Mouse (Mus musculus) testis, postnatal 14 days (tissue): ENCODE measurements at regions not wholly inside any gene's neighbourhood (a gene's known extent, or its start where the extent isn't known, plus 50 kb on each side); places are given as distances from the start of the nearest gene placed in this dataset.

ENCODE experiments used
- DNase-seq: peaks from one replicate; pipeline ENCODE4 v3.0.0; 2021; ENCODE audit warnings: low spot score

- DNase-seq = no peak
Measured at GRCm38 (mm10) chr15:63190086-63190485, 654.9 kb downstream of the Gsdmc2 start.

DNA sequence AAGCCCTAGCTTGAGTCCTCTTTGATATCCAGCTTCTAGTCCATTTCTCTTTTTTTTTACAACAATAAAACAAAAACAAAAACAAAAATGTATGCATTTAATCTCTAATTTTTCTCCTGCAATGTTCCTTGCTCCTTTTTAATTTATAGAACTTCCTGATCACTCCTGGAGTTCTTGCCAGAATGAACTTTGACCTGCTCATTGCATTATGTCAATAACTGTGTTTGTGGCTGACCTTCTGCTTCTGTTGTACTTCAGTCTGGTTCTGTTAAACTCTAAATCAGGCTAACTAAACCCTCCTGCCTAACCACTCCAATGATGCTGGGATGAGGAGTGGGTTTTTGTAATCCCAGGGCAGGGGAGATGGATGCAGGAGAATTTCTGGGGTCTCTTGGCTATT, 674.0 kb downstream of the Gsdmc2 start:
- no peak for DNase-seq

- no peak for DNase-seq
Measured at GRCm38 (mm10) chr15:63170171-63170570, 674.8 kb downstream of the Gsdmc2 start.

- no peak for DNase-seq
Measured at GRCm38 (mm10) chr15:63166411-63166810, 678.6 kb downstream of the Gsdmc2 start.

GRCm38 (mm10) chr15:63163550-63164279, 681.3 kb downstream of the Gsdmc2 start:
- peak; percentile 3 for DNase-seq

GRCm38 (mm10) chr15:63162881-63163549, 682.0 kb downstream of the Gsdmc2 start:
- no peak for DNase-seq

DNA sequence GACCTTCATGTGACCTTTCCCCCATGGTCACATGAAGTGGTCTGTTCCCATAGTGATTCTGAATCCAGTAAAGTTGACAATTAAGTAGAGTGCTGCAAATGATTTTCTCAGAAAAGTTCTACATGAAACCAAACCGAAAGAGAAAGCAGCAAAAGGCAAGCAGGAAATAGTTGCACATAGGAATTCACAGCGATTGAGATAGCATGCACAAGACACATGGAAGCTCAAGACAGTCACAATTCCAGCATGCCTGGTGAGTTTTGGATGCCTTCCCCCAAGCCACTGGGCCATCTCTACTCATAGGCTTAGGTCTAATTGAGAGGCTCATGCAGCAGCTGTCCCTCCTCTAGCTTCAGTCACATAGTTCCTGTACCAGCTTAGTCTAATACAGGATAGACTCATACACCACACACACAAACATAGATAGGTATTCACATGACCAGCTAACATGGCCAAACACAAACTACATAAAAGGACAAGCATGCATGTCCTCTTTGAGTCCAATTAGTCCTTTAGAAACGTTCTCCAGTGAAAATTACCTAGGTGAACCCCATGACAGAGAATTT, 721.8 kb downstream of the Gsdmc2 start:
- no peak for DNase-seq

DNA sequence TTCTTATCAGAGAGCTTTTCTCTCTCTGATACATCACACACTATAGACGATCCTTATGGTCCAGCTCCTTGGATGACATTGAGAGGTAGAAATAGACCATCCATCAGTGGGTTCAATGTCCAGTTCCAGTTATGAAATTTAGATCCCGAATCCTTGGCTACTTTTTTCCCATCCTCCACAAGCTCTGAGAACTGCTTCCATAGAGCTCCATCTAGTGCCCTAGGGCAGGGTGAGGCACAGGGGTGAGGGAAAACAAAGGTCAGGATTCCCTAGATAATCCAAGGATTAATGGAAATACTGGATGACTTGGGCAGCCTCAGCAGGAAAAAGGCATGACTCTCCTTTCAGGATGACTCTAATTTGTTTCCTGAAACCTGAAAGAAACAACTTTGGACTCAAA, 732.1 kb downstream of the Gsdmc2 start:
- no peak for DNase-seq

GRCm38 (mm10) chr15:63100093-63100492, 744.9 kb downstream of the Gsdmc2 start:
- DNase-seq = no peak

DNA sequence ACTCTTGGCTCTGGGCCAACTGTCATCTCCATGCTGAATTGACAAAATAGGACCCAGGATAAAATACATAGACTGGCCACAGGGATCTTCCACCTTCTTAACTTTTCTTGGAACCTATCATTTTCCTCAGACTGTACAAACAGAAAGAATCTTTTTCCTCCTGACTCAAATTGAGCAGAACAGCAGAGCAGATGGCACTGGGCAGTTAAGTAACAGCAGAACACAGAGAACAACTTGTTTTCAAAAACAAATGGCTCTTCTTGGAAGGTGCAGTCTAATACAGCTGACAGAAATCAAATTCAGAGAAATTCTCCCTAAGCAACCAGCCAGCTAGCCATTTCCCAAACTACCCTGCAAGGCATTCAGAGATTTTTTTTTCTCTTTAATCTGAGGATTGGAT, 763.0 kb downstream of the Gsdmc2 start:
- DNase-seq = no peak

DNA sequence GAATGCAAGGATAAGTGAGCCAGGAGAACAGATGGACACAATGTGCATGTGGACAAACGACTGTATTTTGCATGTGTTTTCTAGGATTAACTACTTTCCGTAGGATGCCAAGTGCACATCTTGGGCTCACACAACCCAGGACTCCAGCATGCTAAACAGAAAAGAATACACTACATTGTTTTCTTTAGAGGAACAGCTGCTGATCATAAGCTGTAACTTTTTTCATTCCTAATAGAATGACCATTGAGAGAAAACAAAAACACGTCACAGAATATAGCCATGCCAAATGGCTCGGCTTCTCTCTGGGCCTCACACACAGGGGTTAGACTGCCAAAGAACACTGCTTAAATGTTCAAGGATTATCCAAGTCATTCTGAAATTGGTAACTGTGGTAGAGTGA, 765.2 kb downstream of the Gsdmc2 start:
- peak; percentile 8 for DNase-seq

- no peak for DNase-seq
Measured at GRCm38 (mm10) chr15:63071921-63072320, 773.1 kb downstream of the Gsdmc2 start.

DNA sequence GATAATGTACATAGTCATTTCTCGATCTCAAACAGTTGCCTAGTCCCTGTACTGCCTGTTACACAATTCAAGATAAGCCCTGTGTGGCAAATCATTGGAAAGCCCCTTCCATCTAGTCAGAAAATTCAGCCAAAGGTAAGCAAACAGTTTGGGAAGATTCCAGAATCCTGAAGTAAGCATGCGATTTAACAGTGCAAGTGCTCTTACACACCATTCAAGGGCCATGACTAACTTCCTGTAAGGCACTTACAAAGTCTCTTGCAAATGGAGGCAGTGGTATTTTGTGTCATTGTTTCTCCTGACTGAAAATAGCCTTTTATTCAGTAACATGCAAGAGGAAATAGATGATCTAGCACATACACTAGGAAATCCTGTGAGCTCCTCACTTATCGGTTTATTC, 777.9 kb downstream of the Gsdmc2 start:
- no peak for DNase-seq

GRCm38 (mm10) chr15:63066020-63066439, 778.9 kb downstream of the Gsdmc2 start:
- DNase-seq = no peak

DNA sequence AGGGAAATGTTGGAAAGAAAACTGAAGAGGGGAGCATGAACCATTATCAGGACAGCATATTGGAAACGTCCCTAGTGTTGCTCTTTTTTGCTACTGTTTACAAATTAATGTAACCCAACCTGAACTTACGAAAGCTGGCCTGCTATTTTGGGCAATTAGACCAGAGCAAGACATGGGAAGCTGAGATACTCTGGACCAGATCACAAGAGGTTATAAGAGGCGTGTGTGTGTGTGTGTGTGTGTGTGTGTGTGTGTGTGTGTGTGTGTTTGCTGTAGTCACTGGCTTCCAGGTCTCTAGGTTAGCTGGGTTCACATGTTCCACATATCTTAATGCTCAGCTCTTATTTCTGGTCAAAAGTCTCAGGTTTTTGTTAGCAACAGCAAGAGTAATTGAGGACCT, 783.1 kb downstream of the Gsdmc2 start:
- no peak for DNase-seq

GRCm38 (mm10) chr15:63060826-63061225, 784.2 kb downstream of the Gsdmc2 start:
- no peak for DNase-seq

DNA sequence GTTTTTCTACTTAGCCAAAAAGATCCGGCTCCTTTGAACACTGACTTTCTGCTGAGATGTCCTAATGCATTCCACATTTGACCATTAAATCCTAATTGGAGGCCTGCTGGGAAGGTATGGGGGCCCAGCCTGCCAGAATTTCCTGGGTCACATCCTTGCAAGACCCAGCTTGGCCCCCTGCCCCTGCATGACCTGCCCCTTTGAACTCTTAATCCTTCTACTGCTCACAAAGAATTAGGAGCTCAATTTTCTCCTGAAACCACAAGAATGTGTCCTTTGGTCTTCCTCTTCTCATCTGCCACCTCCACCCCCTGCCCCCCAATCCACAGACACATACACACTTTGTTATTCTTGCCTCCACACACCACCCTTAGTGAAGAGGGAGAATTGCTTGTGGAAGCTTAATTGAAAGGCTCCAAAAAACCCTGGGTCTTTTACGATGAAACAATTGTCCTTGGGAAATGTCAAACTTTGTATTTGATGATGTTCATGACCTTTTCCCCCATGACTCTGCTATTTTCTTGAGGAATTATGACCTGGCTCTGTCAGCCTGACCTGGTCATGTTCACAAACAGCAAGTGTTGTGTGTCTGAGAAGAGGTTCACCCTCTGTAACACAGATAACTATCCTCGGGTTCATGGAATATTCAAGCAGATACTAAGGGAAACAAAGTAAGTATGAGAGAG, 792.3 kb downstream of the Gsdmc2 start:
- no peak for DNase-seq

DNA sequence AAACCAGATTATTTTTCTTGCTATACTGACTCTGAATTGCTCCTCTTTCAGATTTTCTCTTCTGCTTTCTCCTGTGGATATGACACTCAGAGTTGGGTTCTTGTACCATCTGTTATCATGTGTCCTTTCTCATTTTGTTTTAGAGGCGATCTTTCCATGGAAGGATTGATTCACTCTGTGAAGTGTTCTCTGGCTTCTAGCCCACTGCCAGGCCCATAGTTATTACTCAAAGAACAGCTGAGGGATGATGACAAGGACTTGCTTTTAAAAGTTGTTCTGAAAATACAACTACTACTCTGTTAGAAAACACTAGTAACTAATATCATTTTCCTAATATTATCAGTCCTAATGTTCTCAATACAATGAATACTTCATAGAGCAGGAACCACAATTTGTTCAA, 794.9 kb downstream of the Gsdmc2 start:
- no peak for DNase-seq

GRCm38 (mm10) chr15:63042367-63042766, 802.6 kb downstream of the Gsdmc2 start:
- no peak for DNase-seq

DNA sequence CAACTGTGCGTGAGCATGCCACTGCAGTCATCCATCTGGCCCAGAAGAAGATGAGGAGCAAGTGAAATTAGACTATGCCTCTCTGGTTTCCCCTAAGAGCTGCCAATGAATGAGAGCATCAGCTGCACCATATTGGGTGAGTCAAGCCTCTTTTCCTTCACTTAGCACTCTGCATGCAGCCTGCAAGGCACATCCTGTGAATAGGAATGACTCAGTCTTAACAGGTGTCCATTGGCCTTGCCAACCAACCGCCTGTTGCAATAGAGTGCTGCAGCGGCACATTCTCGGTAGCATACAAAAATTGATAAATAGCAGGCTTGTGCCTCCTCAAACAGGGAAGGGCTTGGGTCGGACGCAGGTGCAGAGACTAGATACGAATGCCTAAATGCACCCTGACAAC, 808.7 kb downstream of the Gsdmc2 start:
- no peak for DNase-seq

DNA sequence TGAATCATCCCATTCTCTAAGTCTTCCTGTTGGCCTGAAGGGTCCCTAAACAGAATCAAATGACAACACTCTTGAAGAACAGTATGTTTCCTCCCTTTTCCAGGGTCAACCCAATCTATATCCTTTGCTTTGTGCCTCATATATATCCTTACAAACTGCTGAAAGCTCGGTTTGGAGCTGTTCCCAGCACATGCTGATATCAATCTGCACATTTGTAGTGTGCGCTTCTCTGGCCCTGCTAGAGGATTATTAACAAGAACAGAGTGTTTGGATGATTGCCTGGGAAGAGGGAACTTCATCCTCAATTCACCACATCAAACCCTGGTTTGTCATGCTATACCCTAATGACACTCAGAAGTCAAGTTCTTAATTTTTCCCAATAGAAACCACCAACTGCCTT, 824.2 kb downstream of the Gsdmc2 start:
- no peak for DNase-seq

DNA sequence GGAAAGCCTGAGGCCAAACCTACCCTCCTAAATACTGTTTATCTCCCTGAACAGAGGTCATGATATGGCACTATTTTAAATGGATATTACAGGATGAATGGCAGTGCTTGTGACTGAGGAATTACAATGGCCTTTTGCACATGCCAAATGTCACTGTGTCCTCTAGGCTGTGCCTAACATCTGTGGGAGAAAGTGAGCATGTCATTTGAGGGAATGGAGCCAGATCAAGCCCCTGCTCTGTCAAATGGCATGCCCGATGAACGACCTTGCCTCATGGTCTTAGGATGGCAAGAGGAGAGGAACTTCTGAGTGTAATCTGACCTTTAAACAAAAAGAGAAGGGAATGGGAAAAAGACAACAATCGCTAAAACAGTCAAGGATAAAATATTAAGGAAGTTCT, 827.0 kb downstream of the Gsdmc2 start:
- DNase-seq = no peak
